Mouse (Mus musculus): ENCODE results near the gene Qtrt2.

GRCm38 (mm10) chr16:43858941-43859476 is 67.6 kb downstream of the Qtrt2 start:
- TF ChIP-seq POLR2A (IDR thresholded peaks at IDR 0.05; ENCODE audit: borderline replicate concordance, extremely low read depth, insufficient read depth, insufficient read length, poor library complexity, severe bottlenecking) (no peak), CTCF (IDR thresholded peaks at IDR 0.05; ENCODE audit: borderline replicate concordance, extremely low read depth, insufficient read depth, insufficient read length) (no peak)
